Mouse (Mus musculus): ENCODE measurements at regions not wholly inside any gene's neighbourhood (a gene's known extent, or its start where the extent isn't known, plus 50 kb on each side); places are given as distances from the start of the nearest gene placed in this dataset.
A peak's percentile ranks its signal among the peaks of the same experiment; 100 is the strongest.
"Not testable (repeated sequence)": the region's sequence is repeated elsewhere in the genome, so short reads cannot be mapped to it uniquely, and the experiment has no call there.

GRCm38 (mm10) chr16:86340311-86340710 is 438.7 kb upstream of the Adamts5 start:
- DNase-seq, result peak; percentile 22

GRCm38 (mm10) chr16:86325406-86325805 is 423.8 kb upstream of the Adamts5 start:
- DNase-seq, result no peak

GRCm38 (mm10) chr16:86318898-86319297 is 417.3 kb upstream of the Adamts5 start:
- DNase-seq, result no peak

GRCm38 (mm10) chr16:86309696-86310095 is 408.1 kb upstream of the Adamts5 start:
- no peak for DNase-seq

GRCm38 (mm10) chr16:86303869-86304268 is 402.2 kb upstream of the Adamts5 start:
- DNase-seq, result no peak

GRCm38 (mm10) chr16:86302451-86303145 is 401.0 kb upstream of the Adamts5 start:
- DNase-seq, result no peak

- DNase-seq, result no peak
These were observed 392.8 kb upstream of the Adamts5 start for GRCm38 (mm10) chr16:86294436-86294835.

GRCm38 (mm10) chr16:86281326-86281725 is 379.7 kb upstream of the Adamts5 start:
- no peak for DNase-seq

GRCm38 (mm10) chr16:86277031-86277430 is 375.4 kb upstream of the Adamts5 start:
- no peak for DNase-seq

GRCm38 (mm10) chr16:86261612-86262011 is 360.0 kb upstream of the Adamts5 start:
- peak; percentile 9 for DNase-seq

- no peak for DNase-seq
These were observed 351.0 kb upstream of the Adamts5 start for GRCm38 (mm10) chr16:86252630-86253029.

GRCm38 (mm10) chr16:86250021-86250420 is 348.4 kb upstream of the Adamts5 start:
- DNase-seq, result no peak

- DNase-seq, result no peak
These were observed 342.6 kb upstream of the Adamts5 start for GRCm38 (mm10) chr16:86244191-86244590.

GRCm38 (mm10) chr16:86242766-86243510 is 341.3 kb upstream of the Adamts5 start:
- DNase-seq, result no peak

GRCm38 (mm10) chr16:86222997-86223396 is 321.4 kb upstream of the Adamts5 start:
- no peak for DNase-seq

GRCm38 (mm10) chr16:86210547-86210946 is 308.9 kb upstream of the Adamts5 start:
- no peak for DNase-seq

GRCm38 (mm10) chr16:86209319-86209718 is 307.7 kb upstream of the Adamts5 start:
- DNase-seq, result no peak

- DNase-seq, result no peak
These were observed 288.2 kb upstream of the Adamts5 start for GRCm38 (mm10) chr16:86189874-86190273.

GRCm38 (mm10) chr16:86188966-86189365 is 287.3 kb upstream of the Adamts5 start:
- DNase-seq, result no peak

- not testable (repeated sequence) for DNase-seq
These were observed 286.0 kb upstream of the Adamts5 start for GRCm38 (mm10) chr16:86187609-86188008.

GRCm38 (mm10) chr16:86159021-86159815 is 257.6 kb upstream of the Adamts5 start:
- no peak for DNase-seq

- no peak for DNase-seq
These were observed 236.5 kb upstream of the Adamts5 start for GRCm38 (mm10) chr16:86138171-86138570.

- no peak for DNase-seq
These were observed 234.5 kb upstream of the Adamts5 start for GRCm38 (mm10) chr16:86136169-86136568.

All from heart, postnatal 4 days (tissue).